Mouse (Mus musculus) myocyte (in vitro differentiated cells): ENCODE data around the gene Mc1r.

ENCODE experiments used
- E2F4 ChIP-seq: IDR thresholded peaks from one replicate; pipeline ENCODE4 v1.6.1; 2011; ENCODE audit warnings: mild to moderate bottlenecking, control low read depth, moderate library complexity; ENCODE audit not compliant: insufficient read depth
- MAX ChIP-seq: IDR thresholded peaks from one replicate; pipeline ENCODE4 v1.6.1; 2011; ENCODE audit warnings: low read depth, mild to moderate bottlenecking, control low read depth
- MYOG ChIP-seq, 3 experiments: IDR thresholded peaks; one replicate each; pipeline ENCODE4 v1.6.1; 2011; ENCODE audit warnings: control low read depth in 2 of 3, low read depth in 2 of 3, mild to moderate bottlenecking in 2 of 3; ENCODE audit not compliant: insufficient read length in 2 of 3, control insufficient read depth in 1 of 3, insufficient read depth in 1 of 3
- POLR2A ChIP-seq: IDR thresholded peaks from one replicate; pipeline ENCODE4 v1.6.1; 2011; ENCODE audit warnings: low read depth, mild to moderate bottlenecking, control low read depth, moderate library complexity; ENCODE audit not compliant: insufficient read length
- POLR2AphosphoS2 ChIP-seq: IDR thresholded peaks from one replicate; pipeline ENCODE4 v1.6.1; 2011; ENCODE audit warnings: low read depth, control low read depth; ENCODE audit not compliant: insufficient read length

DNA sequence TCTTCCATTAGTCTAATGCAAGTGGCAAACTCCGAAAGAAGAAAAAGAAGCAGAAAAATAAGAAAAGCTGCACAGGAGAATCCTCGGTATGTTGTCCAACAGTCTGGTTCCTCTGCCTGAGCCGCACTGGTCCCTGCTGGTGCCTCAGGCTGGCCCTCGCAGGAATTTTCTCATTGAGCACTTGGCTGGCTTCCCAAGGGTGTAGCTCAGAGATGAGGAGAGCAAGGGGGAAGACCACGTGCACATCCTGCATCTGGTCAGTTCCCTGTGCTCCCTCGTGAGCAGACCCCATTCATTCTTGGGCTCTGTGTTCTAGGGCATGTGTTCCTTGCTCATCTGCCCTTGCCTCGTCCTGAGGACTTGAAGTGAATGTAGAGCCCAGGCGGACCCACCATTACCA is 24.4 kb upstream of the Mc1r start:
- TF ChIP-seq MYOG (IDR thresholded peaks at IDR 0.05; ENCODE audit: control insufficient read depth in 1 of 3, insufficient read depth in 1 of 3, insufficient read length in 2 of 3, low read depth in 2 of 3) (no peak), POLR2A (no peak), POLR2AphosphoS2 (no peak), E2F4 (no peak), MAX (no peak)
